Mouse (Mus musculus): ENCODE measurements around the gene Usp32.

DNA sequence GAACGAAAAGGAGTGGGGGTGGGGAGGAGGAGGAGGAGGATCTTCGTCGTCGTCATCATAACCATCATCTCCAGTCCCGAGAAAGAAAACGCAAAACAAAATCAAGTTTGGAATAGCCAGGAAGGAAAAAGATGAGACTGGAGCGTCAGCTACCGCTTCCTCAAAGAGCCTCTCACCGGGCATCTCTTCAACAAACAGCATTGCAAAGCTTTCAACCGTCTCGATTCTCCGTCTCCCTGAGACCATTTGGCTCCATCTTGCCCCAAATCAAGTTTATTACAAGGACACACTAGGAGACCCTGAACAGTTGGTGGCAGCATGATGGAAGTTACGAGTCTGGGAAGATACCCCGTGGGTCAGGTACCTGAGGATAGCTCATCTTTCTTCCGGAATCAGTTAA, 182.8 kb downstream of the Usp32 start:
- no peak for TF ChIP-seq CTCF (IDR thresholded peaks at IDR 0.05; ENCODE audit: control insufficient read depth, insufficient read depth, low read length)
- TF ChIP-seq POLR2A (IDR thresholded peaks at IDR 0.05; ENCODE audit: borderline replicate concordance, control insufficient read depth, low read depth, low read length) = no peak

Data from bone marrow, adult 2 months (tissue).